Mouse (Mus musculus) forebrain, embryonic 14.5 days (tissue): ENCODE data around the gene Dscaml1. TPM values are rescaled to one million over a fixed set of nuclear protein-coding genes. Genes with fewer than 3 reads are reported as not detected.

Experiments
- ATAC-seq: fragments of 200-750 bp; cut with Nextera tagmentation; 2 replicates; pipeline ENCODE4 v1.8.0; 2017; ENCODE audit warnings: mild to moderate bottlenecking, moderate library complexity
- DNase-seq: peaks from one replicate; pipeline ENCODE4 v3.0.0-alpha.2; 2015; ENCODE audit warnings: low spot score
- H3K27ac ChIP-seq: fragments of 300-500 bp; sonication (generic); 2 replicates; pipeline ENCODE4 v1.5.1; 2014; ENCODE audit warnings: low read depth, mild to moderate bottlenecking, control low read depth, low read length, moderate library complexity
- H3K27me3 ChIP-seq: fragments of 300-500 bp; sonication (generic); replicated peaks from 2 replicates; pipeline ENCODE4 v1.6.1; 2014; ENCODE audit warnings: low read length, control low read depth, mixed read lengths; ENCODE audit not compliant: control insufficient read depth, insufficient read depth
- H3K36me3 ChIP-seq: fragments of 300-500 bp; sonication (generic); 2 replicates; pipeline ENCODE4 v1.6.1; 2014; ENCODE audit warnings: low read length, control low read depth; ENCODE audit not compliant: control insufficient read depth, insufficient read depth
- H3K4me1 ChIP-seq: fragments of 300-500 bp; sonication (generic); 2 replicates; pipeline ENCODE4 v1.6.1; 2014; ENCODE audit warnings: antibody characterized with exemption, low read length, control low read depth; ENCODE audit not compliant: control insufficient read depth, insufficient read depth
- H3K4me2 ChIP-seq: fragments of 300-500 bp; sonication (generic); 2 replicates; pipeline ENCODE4 v1.6.1; 2014; ENCODE audit warnings: mild to moderate bottlenecking, control low read depth, low read length
- H3K4me3 ChIP-seq: fragments of 300-500 bp; sonication (generic); 2 replicates; pipeline ENCODE4 v1.5.1; 2014; ENCODE audit warnings: low read depth, low read length, control low read depth
- H3K9ac ChIP-seq: fragments of 300-500 bp; sonication (generic); 2 replicates; pipeline ENCODE4 v1.6.1; 2014; ENCODE audit warnings: mild to moderate bottlenecking, low read length, control low read depth, moderate library complexity
- H3K9me3 ChIP-seq: fragments of 300-500 bp; sonication (generic); replicated peaks from 2 replicates; pipeline ENCODE4 v1.6.1; 2016; ENCODE audit warnings: low read length, control low read depth, mixed read lengths; ENCODE audit not compliant: control insufficient read depth
- WGBS: fragments of 180-500 bp; shearing (Covaris S2); extraction: QIAGEN DNeasy Blood & Tissue Kit; methylation state at CpG from one replicate; pipeline ENCODE4 v1.1.7; 2014; 5-methylcytosine and 5-hydroxymethylcytosine counted together
- polyA plus RNA-seq: library from polyadenylated mRNA; unstranded; fragments of >200 nt; fragmentation: Nextera tagmentation; extraction: Ambion mirVana; gene quantifications from 2 replicates; pipeline ENCODE4 v1.2.1, GENCODE M21; 2014

Dscaml1 gene
- polyA plus RNA-seq, 1 experiment from 2014 or later = 11.3 TPM

GRCm38 (mm10) chr9:45572787-45573492, 146.5 kb downstream of the Dscaml1 start:
- H3K36me3 ChIP-seq = no peaks in the 10 kb centered on the region
- H3K9me3 ChIP-seq = no peaks in the 10 kb centered on the region
- H3K27ac ChIP-seq = no peak overlapping the region
- H3K4me3 ChIP-seq = no peak overlapping the region
- 0 out of 2 replicates have a peak, but pooled peaks cover 3% of the 10 kb centered on the region for H3K4me1 ChIP-seq
- DNase-seq = peak; percentile 37
- no peaks in the 10 kb centered on the region for H3K27me3 ChIP-seq
- no peak overlapping the region for H3K4me2 ChIP-seq
- H3K9ac ChIP-seq = no peak overlapping the region
- 41% methylated on average over 9 of the region's 9 CpGs for WGBS
- ATAC-seq = 0 out of 2 replicates have a peak, but pooled peaks have one; percentile 12

- Histone ChIP-seq H3K27me3 (no peaks in the 10 kb centered on the region), H3K4me1 (0 out of 2 replicates have a peak, but pooled peaks cover 3% of the 10 kb centered on the region), H3K27ac (no peak overlapping the region), H3K9me3 (no peaks in the 10 kb centered on the region), H3K4me3 (no peak overlapping the region), H3K4me2 (no peak overlapping the region), H3K36me3 (no peaks in the 10 kb centered on the region), H3K9ac (no peak overlapping the region)
- DNase-seq (no peak), ATAC-seq (no peak)
Measured at GRCm38 (mm10) chr9:45573493-45573815, 147.0 kb downstream of the Dscaml1 start.

- no peaks in the 10 kb centered on the region for H3K36me3 ChIP-seq
- no peak for ATAC-seq
- WGBS = 85% methylated on average over 8 of the region's 8 CpGs
Measured at GRCm38 (mm10) chr9:45574021-45574420, 147.6 kb downstream of the Dscaml1 start.

GRCm38 (mm10) chr9:45580069-45580795, 153.8 kb downstream of the Dscaml1 start:
- peak overlapping the region; percentile 52; the same call in 1 of the 2 replicates for H3K27ac ChIP-seq
- DNase-seq (no peak), ATAC-seq (no peak)
- WGBS = 68% methylated on average over 16 of the region's 16 CpGs
- no peaks in the 10 kb centered on the region for H3K9me3 ChIP-seq
- H3K9ac ChIP-seq = no peak overlapping the region
- no peaks in the 10 kb centered on the region for H3K36me3 ChIP-seq
- peaks cover 3% of the 10 kb centered on the region for H3K4me1 ChIP-seq
- H3K4me2 ChIP-seq = no peak overlapping the region
- no peaks in the 10 kb centered on the region for H3K27me3 ChIP-seq
- no peak overlapping the region for H3K4me3 ChIP-seq

More at GRCm38 (mm10) chr9:45574021-45574420, 147.6 kb downstream of the Dscaml1 start:
- DNase-seq = no peak
- no peak overlapping the region for H3K4me2 ChIP-seq
- no peaks in the 10 kb centered on the region for H3K27me3 ChIP-seq
- 0 out of 2 replicates have a peak, but pooled peaks cover 3% of the 10 kb centered on the region for H3K4me1 ChIP-seq
- H3K9ac ChIP-seq = no peak overlapping the region
- no peak overlapping the region for H3K27ac ChIP-seq
- H3K4me3 ChIP-seq = no peak overlapping the region
- H3K9me3 ChIP-seq = no peaks in the 10 kb centered on the region

GRCm38 (mm10) chr9:45586475-45586874, 160.0 kb downstream of the Dscaml1 start:
- H3K36me3 ChIP-seq = no peaks in the 10 kb centered on the region
- no peak overlapping the region for H3K4me3 ChIP-seq
- H3K9ac ChIP-seq = no peak overlapping the region
- H3K4me2 ChIP-seq = no peak overlapping the region
- H3K27me3 ChIP-seq = no peaks in the 10 kb centered on the region
- H3K27ac ChIP-seq = no peak overlapping the region
- 70% methylated on average over 9 of the region's 9 CpGs for WGBS
- DNase-seq = no peak
- no peak for ATAC-seq
- no peaks in the 10 kb centered on the region for H3K9me3 ChIP-seq
- peaks cover 3% of the 10 kb centered on the region for H3K4me1 ChIP-seq

- Histone ChIP-seq H3K27ac (no peak overlapping the region), H3K4me1 (peaks cover 6% of the 10 kb centered on the region), H3K27me3 (no peaks in the 10 kb centered on the region), H3K4me2 (no peak overlapping the region), H3K9ac (no peak overlapping the region), H3K36me3 (no peaks in the 10 kb centered on the region), H3K9me3 (no peaks in the 10 kb centered on the region), H3K4me3 (no peak overlapping the region)
- no peak for DNase-seq
- WGBS = 74% methylated on average over 7 of the region's 7 CpGs
- ATAC-seq = no peak
Measured at GRCm38 (mm10) chr9:45587704-45588103, 161.3 kb downstream of the Dscaml1 start.

- H3K27me3 ChIP-seq = no peaks in the 10 kb centered on the region
- no peaks in the 10 kb centered on the region for H3K9me3 ChIP-seq
- no peak for ATAC-seq
- DNase-seq = peak; percentile 64
- no peak overlapping the region for H3K27ac ChIP-seq
- no peak overlapping the region for H3K9ac ChIP-seq
- H3K4me2 ChIP-seq = no peak overlapping the region
- H3K4me1 ChIP-seq = peaks cover 7% of the 10 kb centered on the region
- H3K36me3 ChIP-seq = no peaks in the 10 kb centered on the region
- WGBS = 77% methylated on average over 3 of the region's 3 CpGs
- no peak overlapping the region for H3K4me3 ChIP-seq
Measured at GRCm38 (mm10) chr9:45589867-45590266, 163.4 kb downstream of the Dscaml1 start.

GRCm38 (mm10) chr9:45591061-45591460, 164.6 kb downstream of the Dscaml1 start:
- Histone ChIP-seq H3K27ac (0 out of 2 replicates have a peak overlapping the region, but pooled peaks have one; percentile 33), H3K4me3 (no peak overlapping the region), H3K36me3 (no peaks in the 10 kb centered on the region), H3K4me1 (peaks cover 4% of the 10 kb centered on the region; the same call in 1 of the 2 replicates), H3K4me2 (no peak overlapping the region), H3K9me3 (no peaks in the 10 kb centered on the region), H3K27me3 (no peaks in the 10 kb centered on the region), H3K9ac (no peak overlapping the region)
- WGBS = 87% methylated on average over 2 of the region's 2 CpGs
- DNase-seq = no peak
- no peak for ATAC-seq

GRCm38 (mm10) chr9:45592374-45592773, 165.9 kb downstream of the Dscaml1 start:
- DNase-seq = peak; percentile 64

More at GRCm38 (mm10) chr9:45592374-45592773, 165.9 kb downstream of the Dscaml1 start:
- WGBS = 69% methylated on average over 9 of the region's 9 CpGs
- H3K9me3 ChIP-seq = no peaks in the 10 kb centered on the region
- peak overlapping the region; percentile 55; the same call in 1 of the 2 replicates for H3K27ac ChIP-seq
- peaks cover 4% of the 10 kb centered on the region; the same call in 1 of the 2 replicates for H3K4me1 ChIP-seq
- H3K4me3 ChIP-seq = no peak overlapping the region
- ATAC-seq = peak; percentile 67
- no peaks in the 10 kb centered on the region for H3K36me3 ChIP-seq
- H3K4me2 ChIP-seq = no peak overlapping the region
- H3K9ac ChIP-seq = no peak overlapping the region
- H3K27me3 ChIP-seq = no peaks in the 10 kb centered on the region
